Mouse (Mus musculus) lung, postnatal 25 days (tissue): ENCODE results near the gene Mia2.
"Not testable (repeated sequence)": the region's sequence is repeated elsewhere in the genome, so short reads cannot be mapped to it uniquely, and the experiment has no call there.

Source experiments
- DNase-seq: peaks from one replicate; pipeline ENCODE4 v3.0.0; 2022; ENCODE audit warnings: low spot score

The Mia2 gene

DNA sequence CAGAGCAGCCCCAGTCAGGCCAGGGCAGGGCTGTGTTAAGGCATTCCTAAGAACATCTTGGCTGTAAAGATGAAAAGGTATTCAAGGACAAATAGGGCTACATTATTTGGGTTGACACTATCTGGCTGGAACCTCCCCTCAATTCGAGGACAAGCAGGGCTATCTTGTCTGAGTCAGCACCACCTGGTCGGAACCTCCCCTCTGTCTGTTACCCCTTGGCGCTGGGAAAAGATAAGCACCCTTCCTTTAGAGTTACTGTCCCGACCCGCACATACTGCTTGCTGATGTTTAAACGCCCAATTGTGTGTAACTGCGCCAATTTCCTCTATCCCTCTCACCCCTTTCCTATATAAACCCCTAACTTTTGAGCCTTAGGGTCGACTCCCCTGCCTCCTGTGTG is 145.4 kb downstream of the Mia2 start:
- DNase-seq: not testable (repeated sequence)
